Mouse (Mus musculus) hindbrain, embryonic 10.5 days (tissue): ENCODE data around the gene Lin37. TPM values are rescaled to one million over a fixed set of nuclear protein-coding genes. Genes with fewer than 3 reads are reported as not detected.

Experiments used
- DNase-seq: peaks from one replicate; pipeline ENCODE4 v3.0.0-alpha.2; 2017; ENCODE audit warnings: low spot score
- H3K27ac ChIP-seq: fragments of 300-500 bp; sonication (generic); 2 replicates; pipeline ENCODE4 v1.5.1; 2016; ENCODE audit warnings: mild to moderate bottlenecking, moderate library complexity
- H3K27me3 ChIP-seq: fragments of 300-500 bp; sonication (generic); 2 replicates; pipeline ENCODE4 v1.6.1; 2016; ENCODE audit warnings: mild to moderate bottlenecking; ENCODE audit not compliant: poor library complexity, insufficient read depth, severe bottlenecking
- H3K36me3 ChIP-seq: fragments of 300-500 bp; sonication (generic); 2 replicates; pipeline ENCODE4 v1.6.1; 2016; ENCODE audit warnings: mild to moderate bottlenecking, moderate library complexity
- H3K4me1 ChIP-seq: fragments of 300-500 bp; sonication (generic); replicated peaks from 2 replicates; pipeline ENCODE4 v1.6.1; 2016; ENCODE audit warnings: mild to moderate bottlenecking
- H3K4me3 ChIP-seq: fragments of 300-500 bp; sonication (generic); 2 replicates; pipeline ENCODE4 v1.5.1; 2016; ENCODE audit warnings: mild to moderate bottlenecking, moderate library complexity
- H3K9me3 ChIP-seq: fragments of 300-500 bp; sonication (generic); 2 replicates; pipeline ENCODE4 v1.6.1; 2016; ENCODE audit warnings: mild to moderate bottlenecking, moderate library complexity
- WGBS: fragments of 180-500 bp; shearing (Covaris S2); methylation state at CpG from one replicate; pipeline ENCODE4 v1.1.7; 2016; 5-methylcytosine and 5-hydroxymethylcytosine counted together
- polyA plus RNA-seq: library from polyadenylated mRNA; unstranded; fragments of >200 nt; fragmentation: Nextera tagmentation; extraction: Ambion mirVana; gene quantifications from 2 replicates; pipeline ENCODE4 v1.2.1, GENCODE M21; 2016

Lin37 gene
- polyA plus RNA-seq, 1 experiment from 2014 or later = 50.2 TPM

DNA sequence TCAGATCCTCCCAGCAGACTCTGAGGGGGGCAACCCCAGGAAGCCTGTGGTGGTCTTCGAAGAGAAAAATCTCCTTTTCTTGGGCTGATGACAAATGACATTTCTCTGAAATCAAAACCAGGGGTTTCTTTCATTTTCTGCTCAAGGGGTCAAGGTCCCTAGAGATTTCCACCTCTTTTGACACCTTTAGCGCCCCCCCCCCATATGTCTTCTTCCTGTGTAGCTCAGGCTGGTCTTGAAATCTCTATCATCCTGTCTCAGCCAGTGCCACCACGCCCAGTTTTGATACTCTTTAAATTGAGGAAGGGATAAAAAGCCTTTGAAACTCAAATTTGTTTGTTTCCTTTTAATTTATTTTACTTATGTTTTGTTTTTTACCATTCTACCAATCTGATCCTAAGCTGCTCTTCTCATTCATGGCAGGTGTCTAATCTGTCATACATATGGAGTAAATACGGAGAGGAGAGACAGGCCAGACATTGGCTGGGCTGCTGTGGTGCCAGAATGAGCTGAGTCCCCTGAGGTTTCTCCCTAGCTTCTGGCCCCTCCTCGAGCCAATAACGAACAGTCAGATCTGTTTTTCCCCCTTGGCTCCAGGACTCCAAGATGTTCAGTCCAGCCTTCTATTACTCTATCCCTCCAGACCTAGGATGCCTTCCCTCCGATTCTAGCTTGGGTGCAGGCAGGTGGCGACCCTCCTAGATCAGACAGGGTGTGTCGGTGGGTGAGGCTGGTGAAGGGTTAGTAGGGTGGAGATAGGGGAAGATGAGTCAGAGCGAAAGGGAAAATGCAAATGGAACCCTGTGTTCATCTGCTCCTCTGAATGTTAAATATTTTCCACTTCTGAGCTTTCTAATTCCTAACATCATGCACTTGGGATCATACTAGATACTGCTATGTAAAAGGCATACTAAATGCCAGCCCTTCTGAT, 34.2 kb upstream of the Lin37 start:
- no peaks in the 10 kb centered on the region for H3K9me3 ChIP-seq
- H3K36me3 ChIP-seq = no peaks in the 10 kb centered on the region
- H3K4me1 ChIP-seq = peaks cover 19% of the 10 kb centered on the region
- WGBS = 79% methylated on average over 10 of the region's 10 CpGs
- no peak for DNase-seq
- H3K27me3 ChIP-seq = no peaks in the 10 kb centered on the region
- H3K4me3 ChIP-seq = no peak overlapping the region
- no peak overlapping the region for H3K27ac ChIP-seq

- Histone ChIP-seq H3K4me1 (peaks cover 23% of the 10 kb centered on the region), H3K36me3 (no peaks in the 10 kb centered on the region), H3K27me3 (no peaks in the 10 kb centered on the region), H3K27ac (no peak overlapping the region), H3K9me3 (no peaks in the 10 kb centered on the region), H3K4me3 (no peak overlapping the region)
- no peak for DNase-seq
- WGBS = 56% methylated on average over 5 of the region's 5 CpGs
These were observed 33.3 kb upstream of the Lin37 start for GRCm38 (mm10) chr7:30592772-30593423.

GRCm38 (mm10) chr7:30591605-30591951, 31.9 kb upstream of the Lin37 start:
- H3K4me1 ChIP-seq = peaks cover 36% of the 10 kb centered on the region
- H3K27me3 ChIP-seq = no peaks in the 10 kb centered on the region
- no peak overlapping the region for H3K4me3 ChIP-seq
- H3K27ac ChIP-seq = peak overlapping the region; percentile 23; the same call in 1 of the 2 replicates
- no peak for DNase-seq
- peaks cover 5% of the 10 kb centered on the region for H3K36me3 ChIP-seq
- H3K9me3 ChIP-seq = no peaks in the 10 kb centered on the region
- WGBS = 52% methylated on average over 4 of the region's 4 CpGs

- Histone ChIP-seq H3K4me3 (no peak overlapping the region), H3K9me3 (no peaks in the 10 kb centered on the region), H3K27me3 (no peaks in the 10 kb centered on the region), H3K4me1 (peaks cover 39% of the 10 kb centered on the region), H3K36me3 (peaks cover 10% of the 10 kb centered on the region), H3K27ac (peak overlapping the region; percentile 23; the same call in 1 of the 2 replicates)
- WGBS = 84% methylated on average over 9 of the region's 9 CpGs
- DNase-seq = no peak
These were observed 31.4 kb upstream of the Lin37 start for GRCm38 (mm10) chr7:30590927-30591604.

- peak overlapping the region; percentile 99 for H3K27ac ChIP-seq
- H3K9me3 ChIP-seq = no peaks in the 10 kb centered on the region
- peak; percentile 90 for DNase-seq
- H3K4me3 ChIP-seq = peak overlapping the region; percentile 99
- H3K27me3 ChIP-seq = no peaks in the 10 kb centered on the region
- peaks cover 33% of the 10 kb centered on the region for H3K4me1 ChIP-seq
- peaks cover 24% of the 10 kb centered on the region for H3K36me3 ChIP-seq
- 31% methylated on average over 40 of the region's 40 CpGs for WGBS
These were observed 30.0 kb upstream of the Lin37 start for GRCm38 (mm10) chr7:30589435-30590301.

DNA sequence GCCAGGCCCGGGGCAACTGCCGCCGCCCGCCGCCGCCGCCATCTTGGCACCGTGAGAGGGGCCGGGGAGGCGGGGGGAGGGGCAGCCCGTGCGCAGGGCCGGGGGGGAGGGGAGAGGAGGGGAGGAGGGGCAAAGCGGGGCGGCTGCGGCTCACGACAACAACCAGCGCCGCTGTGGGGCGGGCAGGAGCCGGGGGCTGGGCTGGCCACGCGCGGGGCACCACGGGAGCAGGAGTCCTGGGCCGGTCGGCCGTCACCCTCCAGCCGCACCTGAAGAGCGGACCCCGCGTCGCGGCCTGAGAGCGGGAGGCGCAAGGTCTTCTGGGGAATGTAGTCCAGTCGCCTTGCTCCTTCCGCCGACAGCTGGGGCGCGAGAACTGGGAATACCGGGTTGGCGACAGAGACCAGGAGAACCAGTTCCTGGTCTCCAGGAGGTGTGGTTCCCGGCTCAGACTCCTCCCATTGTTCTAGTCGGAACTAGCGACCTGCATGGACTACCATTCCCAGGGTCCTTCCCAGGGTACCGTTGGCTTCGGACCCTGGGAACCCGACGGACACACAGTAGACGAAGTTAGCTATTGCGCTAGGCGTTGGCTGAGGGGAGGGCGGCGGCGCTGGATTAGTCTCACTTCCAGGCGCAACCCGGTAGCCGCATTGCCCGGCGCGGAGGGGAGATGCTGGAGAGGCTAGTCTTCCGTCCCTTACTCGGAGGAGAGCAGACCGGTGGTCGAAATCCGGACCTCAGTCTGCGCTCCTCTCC, 29.2 kb upstream of the Lin37 start, which contains the start of gene Kmt2b:
TSS of gene Kmt2b (minus strand) at position 51 of the 759 bp plus-strand sequence.
- peak; percentile 98 for DNase-seq
- no peaks in the 10 kb centered on the region for H3K27me3 ChIP-seq
- under 1% methylated on average over 65 of the region's 68 CpGs for WGBS
- H3K9me3 ChIP-seq = no peaks in the 10 kb centered on the region
- H3K4me1 ChIP-seq = peaks cover 33% of the 10 kb centered on the region
- H3K4me3 ChIP-seq = peak within 1 kb of the TSS; percentile 99
- H3K27ac ChIP-seq = peak within 1 kb of the TSS; percentile 99
- peaks cover 32% of the 10 kb centered on the region for H3K36me3 ChIP-seq

DNA sequence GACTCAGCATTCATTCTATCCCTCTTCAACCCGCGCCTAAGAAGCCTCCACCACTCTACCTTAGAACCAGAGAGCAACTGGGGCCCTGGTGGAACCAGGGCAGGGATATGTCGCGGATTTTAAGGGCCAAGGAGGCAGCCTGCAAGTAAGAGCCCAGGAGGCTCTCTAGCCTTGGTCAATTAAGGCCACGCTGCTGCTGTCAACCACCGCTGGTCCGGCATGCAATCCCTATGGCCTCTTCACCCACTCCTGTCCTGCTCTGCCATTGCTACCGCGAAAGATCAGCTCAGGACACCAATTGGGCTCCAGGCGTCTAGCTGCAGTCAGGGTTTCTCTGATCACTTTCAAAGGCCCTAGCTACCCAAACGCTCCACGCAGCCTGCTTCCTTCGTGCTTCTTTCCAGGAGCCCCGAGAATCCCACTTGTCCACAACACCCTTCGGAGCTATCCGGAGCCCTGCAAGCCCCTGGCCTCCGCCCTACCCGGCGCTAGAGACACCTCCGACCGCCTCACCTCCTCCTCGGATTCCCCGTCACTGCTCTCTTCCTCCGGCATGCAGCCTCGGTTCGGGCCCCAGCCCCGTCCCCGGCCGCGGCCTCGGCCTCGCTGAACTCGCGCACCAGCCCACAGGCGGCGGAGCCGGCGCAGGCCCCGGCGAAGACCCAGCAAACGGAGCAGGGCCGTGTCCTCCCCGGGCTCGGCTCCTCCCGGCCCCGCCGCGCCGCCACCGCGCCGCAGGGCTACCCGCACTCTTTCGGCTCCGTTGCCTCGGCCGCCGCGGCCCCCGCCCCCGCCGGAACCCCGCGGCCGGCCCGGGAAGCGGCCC, 28.4 kb upstream of the Lin37 start:
- H3K36me3 ChIP-seq = peaks cover 40% of the 10 kb centered on the region
- H3K4me3 ChIP-seq = peak overlapping the region; percentile 99
- peaks cover 29% of the 10 kb centered on the region for H3K4me1 ChIP-seq
- H3K9me3 ChIP-seq = no peaks in the 10 kb centered on the region
- H3K27ac ChIP-seq = peak overlapping the region; percentile 99
- no peaks in the 10 kb centered on the region for H3K27me3 ChIP-seq
- no peak for DNase-seq
- under 1% methylated on average over 67 of the region's 67 CpGs for WGBS

- Histone ChIP-seq H3K9me3 (no peaks in the 10 kb centered on the region), H3K27ac (peak overlapping the region; percentile 99), H3K4me1 (peaks cover 29% of the 10 kb centered on the region), H3K4me3 (peak overlapping the region; percentile 99), H3K27me3 (no peaks in the 10 kb centered on the region), H3K36me3 (peaks cover 55% of the 10 kb centered on the region)
- no peak for DNase-seq
- 89% methylated on average over 28 of the region's 28 CpGs for WGBS
These were observed 26.9 kb upstream of the Lin37 start for GRCm38 (mm10) chr7:30586455-30587020.

DNA sequence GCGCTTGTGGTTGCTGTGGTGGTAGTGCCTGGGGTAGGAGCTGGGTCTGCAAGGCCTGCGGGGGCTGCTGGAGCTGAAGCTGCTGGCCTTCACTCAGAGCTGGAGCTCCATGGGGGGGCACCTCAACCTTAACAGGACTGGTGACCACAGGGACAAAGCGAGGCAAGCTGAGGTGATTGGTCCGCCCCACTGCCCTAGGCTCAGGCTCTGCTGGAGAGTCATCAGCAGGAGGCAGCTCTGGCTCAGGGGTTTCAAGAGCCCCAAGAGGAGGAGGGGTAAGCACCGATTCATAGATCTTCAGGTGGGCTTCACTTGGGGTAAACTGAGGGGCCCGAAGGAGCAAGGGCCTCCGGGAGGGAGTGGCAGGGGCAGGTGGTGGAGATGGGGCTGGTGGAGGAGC, 25.5 kb upstream of the Lin37 start:
- H3K27ac ChIP-seq = no peak overlapping the region
- no peaks in the 10 kb centered on the region for H3K9me3 ChIP-seq
- DNase-seq = no peak
- 0 out of 2 replicates have a peak overlapping the region, but pooled peaks have one; percentile 1 for H3K4me3 ChIP-seq
- peaks cover 69% of the 10 kb centered on the region for H3K36me3 ChIP-seq
- 95% methylated on average over 7 of the region's 7 CpGs for WGBS
- peaks cover 26% of the 10 kb centered on the region for H3K4me1 ChIP-seq
- no peaks in the 10 kb centered on the region for H3K27me3 ChIP-seq

DNA sequence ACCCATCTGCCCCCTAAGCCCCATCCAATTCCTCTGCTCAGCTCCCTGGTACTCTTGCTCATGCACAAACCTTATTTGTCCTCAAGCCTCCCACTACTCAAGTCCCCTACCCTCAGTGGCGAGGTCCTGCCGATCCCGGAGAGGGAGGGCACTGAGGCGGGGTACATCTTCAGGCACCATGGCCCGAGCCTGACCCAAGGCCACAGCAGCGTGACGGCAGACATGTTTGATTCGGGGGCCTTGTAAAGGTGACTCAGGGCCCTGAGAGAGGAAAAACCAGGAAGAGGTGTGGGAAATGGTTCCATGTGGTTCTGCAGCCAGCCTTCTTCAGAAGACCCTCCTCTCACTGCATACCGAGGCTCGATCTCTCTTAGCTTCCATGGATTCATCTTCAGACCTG, 24.7 kb upstream of the Lin37 start:
- H3K9me3 ChIP-seq = no peaks in the 10 kb centered on the region
- no peak for DNase-seq
- H3K4me1 ChIP-seq = peaks cover 20% of the 10 kb centered on the region
- H3K27ac ChIP-seq = no peak overlapping the region
- H3K36me3 ChIP-seq = peaks cover 77% of the 10 kb centered on the region
- H3K4me3 ChIP-seq = no peak overlapping the region
- H3K27me3 ChIP-seq = no peaks in the 10 kb centered on the region
- 94% methylated on average over 10 of the region's 10 CpGs for WGBS

DNA sequence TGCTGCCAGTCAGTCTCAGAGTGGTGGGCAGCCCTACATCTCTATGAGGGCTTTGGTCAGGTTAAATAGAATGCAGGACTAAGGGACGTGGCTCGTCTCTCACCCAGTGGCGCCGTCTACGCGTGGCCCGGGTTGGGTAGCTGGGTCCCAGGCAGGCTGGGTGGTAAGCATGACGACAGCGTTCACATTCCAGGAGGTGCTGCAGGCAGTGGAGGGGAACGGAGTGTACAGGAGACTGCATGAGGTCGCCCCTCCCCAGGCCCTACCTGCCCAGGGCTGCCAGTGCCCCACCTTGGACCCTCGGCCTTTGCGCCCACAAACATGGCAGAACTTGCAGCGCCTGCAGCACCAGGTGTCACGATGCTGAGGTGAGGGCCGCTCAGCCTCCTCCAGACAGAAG, 21.9 kb upstream of the Lin37 start:
- Histone ChIP-seq H3K9me3 (no peaks in the 10 kb centered on the region), H3K4me1 (peaks cover 3% of the 10 kb centered on the region), H3K36me3 (peaks cover 100% of the 10 kb centered on the region), H3K27ac (no peak overlapping the region), H3K27me3 (no peaks in the 10 kb centered on the region), H3K4me3 (no peak overlapping the region)
- 96% methylated on average over 16 of the region's 16 CpGs for WGBS
- no peak for DNase-seq
